Mouse (Mus musculus) C2C12 (cell line): ENCODE results near the gene Tcf15.

Experiments used
- CTCF ChIP-seq: IDR thresholded peaks from one replicate; pipeline ENCODE4 v1.5.1; 2011; ENCODE audit not compliant: control insufficient read depth, insufficient read depth, insufficient read length
- MAX ChIP-seq: IDR thresholded peaks from one replicate; pipeline ENCODE4 v1.6.1; 2011; ENCODE audit warnings: mild to moderate bottlenecking, control low read depth

GRCm38 (mm10) chr2:152096922-152097321 is 46.4 kb upstream of the Tcf15 start:
- TF ChIP-seq CTCF (no peak), MAX (no peak)
